Mouse (Mus musculus) WW6 (cell line): ENCODE data around the gene Wnt5b.

Experiments
- DNase-seq: peaks from one replicate; pipeline ENCODE4 v3.0.0-alpha.2; 2013; ENCODE audit warnings: low read depth, low spot score

Gene Wnt5b

DNA sequence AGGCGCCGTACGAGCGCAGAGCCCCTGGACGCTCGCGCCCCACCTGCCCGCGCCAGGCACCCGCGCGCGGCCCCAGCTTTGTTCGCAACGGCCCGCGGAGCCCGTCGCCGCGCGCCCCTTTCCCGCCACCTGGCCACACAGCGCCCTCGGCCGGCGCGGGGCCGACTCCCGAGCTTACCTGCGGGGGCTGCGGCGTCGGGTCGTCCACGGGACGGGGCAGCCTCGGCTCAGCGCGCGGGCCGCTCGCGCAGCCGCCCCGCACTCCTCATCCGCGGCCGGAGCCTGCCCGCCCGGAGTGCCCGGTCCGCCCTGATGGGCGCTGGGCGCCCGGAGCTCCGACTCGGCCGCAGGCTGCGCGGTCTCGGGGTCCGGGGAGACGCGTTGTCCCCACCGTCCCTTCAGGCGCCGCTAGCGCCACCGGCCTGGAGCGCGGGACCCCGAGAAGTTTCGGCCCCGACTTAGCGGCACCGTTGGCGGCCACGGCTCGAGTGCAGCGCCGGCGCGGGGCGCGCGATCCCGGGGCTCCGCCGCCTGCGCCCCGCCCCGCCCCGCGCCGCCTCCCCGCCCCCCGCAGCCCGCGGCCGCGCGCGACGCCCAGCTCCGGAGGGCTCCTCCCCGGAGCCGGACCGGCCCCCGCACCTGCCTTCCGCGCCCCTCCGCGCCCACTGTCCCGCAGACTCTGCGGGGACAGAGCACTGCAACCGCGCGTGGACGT is at the start of gene Wnt5b:
Wnt5b (minus strand) TSS at position 545 of the 715 bp plus-strand sequence.
- DNase-seq: no peak

DNA sequence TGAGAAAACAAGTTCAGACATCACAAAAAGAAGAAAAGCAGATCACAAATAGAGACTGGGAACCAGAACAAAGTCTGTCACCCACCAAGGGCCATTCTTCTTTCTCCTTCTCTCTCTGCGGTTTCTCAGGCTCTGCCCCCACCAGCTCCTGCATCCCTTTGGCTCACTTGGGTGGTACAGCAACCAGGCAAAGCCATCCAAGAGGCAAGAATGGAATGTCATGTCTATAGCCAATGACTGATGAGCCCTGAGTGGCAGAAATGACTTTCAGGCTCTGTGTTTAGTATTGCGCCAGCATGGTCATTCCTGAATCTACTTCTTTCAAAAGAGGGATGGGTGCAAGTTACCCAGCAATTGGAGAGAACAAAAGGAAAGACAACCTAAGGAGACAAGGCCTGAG is 46.7 kb upstream of the Wnt5b start:
- DNase-seq: no peak

DNA sequence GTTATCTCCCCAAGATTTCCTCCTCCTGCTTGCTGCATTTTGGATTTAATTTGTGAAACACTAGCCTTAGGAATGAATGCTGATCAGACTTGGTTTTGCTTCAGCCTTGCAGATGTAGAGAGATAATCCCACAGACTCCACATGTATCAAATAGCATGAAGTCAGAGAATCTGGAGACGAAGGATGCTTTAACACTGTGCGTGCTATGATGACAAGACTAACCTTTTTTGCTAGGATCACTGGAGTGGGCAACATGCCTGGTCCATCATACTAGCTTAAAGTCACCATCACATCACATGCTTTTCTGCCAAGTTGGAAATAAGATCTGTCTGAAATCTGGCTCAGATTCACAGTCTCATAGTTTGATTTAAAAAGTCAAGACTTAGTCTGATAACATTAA is 43.8 kb upstream of the Wnt5b start:
- no peak for DNase-seq

GRCm38 (mm10) chr6:119587454-119587853 is 43.3 kb upstream of the Wnt5b start:
- no peak for DNase-seq

DNA sequence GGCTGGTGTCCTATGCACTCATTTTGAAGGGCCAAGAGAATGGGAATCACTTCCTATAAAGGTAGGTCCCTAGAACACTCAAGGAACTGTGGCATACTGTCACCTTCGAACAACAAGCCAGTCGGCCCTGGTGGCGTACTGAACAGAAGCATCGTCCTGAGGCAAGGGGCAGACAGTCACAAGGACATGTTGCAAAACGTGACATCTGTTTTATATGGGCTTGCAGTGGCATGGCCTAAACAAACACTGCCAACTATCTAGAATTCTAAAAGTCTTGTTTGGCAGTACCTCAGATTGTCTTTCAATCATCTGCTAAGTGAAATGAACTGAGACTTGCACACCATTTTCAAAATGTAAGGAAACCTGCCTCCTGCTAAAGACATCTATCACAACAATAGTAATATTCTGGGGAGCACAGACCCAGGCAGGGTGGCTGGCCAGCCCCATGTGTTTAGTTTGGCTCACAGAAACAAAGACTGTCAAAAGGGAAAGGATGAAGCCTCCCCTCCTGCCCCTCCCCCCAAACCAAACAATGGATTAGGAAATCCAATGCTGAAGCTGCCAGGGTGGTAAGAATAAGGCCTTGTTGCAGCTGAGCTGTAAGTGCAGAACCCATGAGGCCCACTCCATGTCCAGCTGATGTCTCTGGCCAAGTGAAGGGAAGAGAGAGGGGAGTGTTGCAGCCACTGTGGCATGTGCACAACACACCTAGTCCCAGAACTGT is 41.7 kb upstream of the Wnt5b start:
- DNase-seq: no peak

DNA sequence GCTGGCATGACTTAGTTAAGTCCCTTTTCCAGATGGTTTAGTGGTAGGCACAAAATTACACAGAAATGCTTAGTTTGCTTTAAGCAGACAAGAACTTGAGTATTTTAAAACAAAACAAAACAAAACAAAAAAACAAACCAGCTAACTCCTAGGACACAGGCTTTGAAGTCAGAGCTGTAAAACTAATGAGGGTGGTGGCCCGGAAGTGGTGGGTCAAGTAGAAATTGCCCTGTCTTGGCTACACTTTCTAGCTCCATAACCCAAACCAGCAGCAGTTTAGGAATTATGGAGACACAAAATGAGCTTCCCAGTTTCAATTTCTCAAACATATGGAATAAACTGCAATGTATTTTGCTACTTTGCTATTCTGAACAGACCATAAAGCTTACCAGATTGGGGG is 39.9 kb upstream of the Wnt5b start:
- DNase-seq: no peak

GRCm38 (mm10) chr6:119583165-119583564 is 39.0 kb upstream of the Wnt5b start:
- DNase-seq: no peak

DNA sequence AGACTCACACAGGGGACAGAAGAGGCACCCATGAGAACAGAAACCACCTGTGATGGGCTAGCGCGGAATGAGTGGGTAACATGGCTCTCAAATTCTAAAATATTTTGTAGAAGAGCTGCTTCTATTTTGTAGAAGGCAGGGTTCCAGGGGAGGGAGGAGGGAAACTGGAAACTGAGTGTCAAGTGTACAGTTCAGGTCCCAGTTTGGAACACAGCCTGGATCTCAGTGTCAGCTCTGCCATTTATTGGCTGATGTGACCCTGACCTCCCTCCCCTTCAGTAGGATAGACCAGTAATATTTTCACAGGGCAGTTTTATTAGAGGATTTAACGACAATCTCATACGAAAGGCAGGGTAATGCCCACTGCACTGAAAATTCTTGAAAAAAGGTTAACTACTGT is 32.6 kb upstream of the Wnt5b start:
- no peak for DNase-seq

DNA sequence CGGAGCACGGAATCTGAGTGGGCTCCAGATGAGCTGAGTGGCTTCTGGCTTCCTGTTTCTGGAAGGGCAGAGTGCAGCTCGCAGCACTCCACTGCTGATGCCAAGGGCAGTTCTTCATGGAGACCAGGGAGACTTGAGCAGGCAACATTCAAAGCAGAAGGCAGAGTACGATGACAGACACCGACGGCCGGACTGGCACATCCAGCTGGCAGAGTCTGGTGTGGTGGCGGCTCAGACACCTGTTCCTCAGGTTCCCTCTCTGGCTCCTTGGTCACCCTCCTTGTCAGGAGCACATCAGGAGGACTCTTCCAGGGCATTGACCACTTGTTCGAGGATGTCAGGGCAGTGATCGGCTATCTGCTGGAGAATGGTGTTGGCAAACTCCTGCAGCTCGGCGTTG is 31.2 kb upstream of the Wnt5b start:
- no peak for DNase-seq

- DNase-seq: no peak
These were observed 28.1 kb upstream of the Wnt5b start for GRCm38 (mm10) chr6:119572296-119572695.

DNA sequence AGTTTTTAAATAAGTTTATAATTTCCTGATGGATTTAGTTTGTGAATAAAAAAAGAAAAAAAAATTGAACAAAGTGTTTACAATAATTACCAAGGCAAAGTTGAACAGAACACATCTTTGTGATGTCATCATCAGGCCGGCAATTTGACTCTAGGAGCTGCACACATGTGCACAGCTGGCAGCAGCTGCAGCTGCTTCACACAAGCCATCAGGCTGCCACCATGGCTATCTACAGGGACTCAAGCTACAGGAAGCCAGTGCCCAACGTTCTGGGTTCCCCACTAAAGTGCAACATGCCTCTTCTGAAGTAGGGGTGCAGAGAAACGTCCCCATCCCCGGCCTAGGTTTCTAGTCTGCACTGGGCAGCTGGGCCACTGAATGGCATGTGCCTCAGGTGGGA is 26.6 kb upstream of the Wnt5b start:
- no peak for DNase-seq

DNA sequence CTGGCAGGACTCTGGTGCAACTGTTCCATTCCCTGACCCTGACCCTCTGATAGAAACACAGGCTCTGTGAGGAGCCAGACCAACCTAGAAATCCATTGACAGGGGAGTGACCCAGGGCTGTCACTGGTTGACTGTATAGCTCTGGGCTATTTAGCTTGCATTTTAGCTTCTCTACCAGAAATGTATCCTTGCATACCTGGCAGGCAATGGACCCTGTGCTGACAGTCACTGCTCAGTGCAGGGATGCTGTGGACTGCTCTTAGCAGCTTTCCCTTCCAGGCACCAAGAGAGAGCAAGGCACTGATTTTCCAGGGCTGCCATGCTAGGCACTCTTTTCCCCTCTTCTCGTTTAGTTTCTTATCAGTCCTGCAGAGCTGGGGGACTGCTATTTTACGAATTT is 24.2 kb upstream of the Wnt5b start:
- DNase-seq: no peak

GRCm38 (mm10) chr6:119565451-119566379 is 21.6 kb upstream of the Wnt5b start:
- no peak for DNase-seq

- DNase-seq: no peak
These were observed 18.4 kb upstream of the Wnt5b start for GRCm38 (mm10) chr6:119562558-119562957.

GRCm38 (mm10) chr6:119558855-119559254 is 14.7 kb upstream of the Wnt5b start:
- no peak for DNase-seq

DNA sequence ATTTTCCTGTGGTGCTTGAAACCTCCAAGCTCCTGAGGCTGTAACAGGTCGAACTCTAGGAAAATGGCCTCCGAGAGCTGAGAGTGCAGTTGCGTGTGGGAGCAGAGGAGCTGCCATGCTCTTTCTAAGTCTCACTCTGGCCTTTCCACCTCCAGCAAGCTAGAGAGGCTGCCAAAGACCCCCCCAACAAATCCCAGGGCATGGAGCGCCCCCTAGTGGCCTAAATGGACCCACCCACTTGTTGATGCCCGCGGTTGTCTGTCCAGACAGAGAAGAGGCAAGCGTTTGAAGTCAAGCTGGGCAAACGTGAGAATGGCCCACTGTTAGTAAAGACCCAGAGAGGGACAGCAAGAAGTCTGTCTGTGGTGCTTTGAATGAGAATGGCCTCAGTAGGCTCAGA is 10.3 kb upstream of the Wnt5b start:
- peak; percentile 42 for DNase-seq

DNA sequence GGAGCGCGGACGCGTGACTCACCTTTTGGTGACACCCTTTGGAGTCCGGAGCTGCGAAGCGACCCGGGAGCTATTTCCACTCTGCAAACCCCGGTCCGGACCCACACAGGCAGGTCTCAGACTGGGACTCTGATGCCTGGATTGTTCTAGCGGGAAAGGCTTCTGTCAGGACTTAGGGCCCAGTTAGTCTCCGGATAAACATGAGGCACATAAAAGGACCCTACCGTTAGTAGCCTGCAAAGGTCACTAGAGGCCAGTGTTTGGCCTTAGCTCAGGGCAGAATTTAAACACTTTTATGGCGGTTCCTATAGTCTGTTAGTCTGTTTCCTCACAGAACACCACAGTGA is 344 bp upstream of the Wnt5b start:
- DNase-seq: peak; percentile 42

- peak; percentile 34 for DNase-seq
These were observed 718 bp downstream of the Wnt5b start for GRCm38 (mm10) chr6:119543456-119543802.

DNA sequence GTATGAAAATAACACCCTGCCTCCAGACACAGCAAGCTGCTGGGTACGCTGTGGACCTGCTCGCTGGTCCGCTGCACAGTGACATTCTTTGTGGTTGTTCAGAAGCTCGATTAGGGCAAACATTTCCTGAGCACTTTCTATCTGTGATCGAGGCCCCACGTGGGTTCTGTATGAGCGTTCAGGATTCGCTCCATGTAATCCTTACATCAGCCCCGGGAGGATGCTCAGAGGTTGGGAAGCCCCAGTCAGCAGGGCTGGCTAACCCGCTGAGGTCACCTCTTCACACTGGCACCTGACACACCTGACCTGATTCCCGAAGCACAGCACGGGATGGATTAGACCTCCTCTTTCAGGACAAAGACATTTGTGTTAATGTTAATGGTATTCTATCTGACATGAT is 8.3 kb downstream of the Wnt5b start:
- DNase-seq: no peak

DNA sequence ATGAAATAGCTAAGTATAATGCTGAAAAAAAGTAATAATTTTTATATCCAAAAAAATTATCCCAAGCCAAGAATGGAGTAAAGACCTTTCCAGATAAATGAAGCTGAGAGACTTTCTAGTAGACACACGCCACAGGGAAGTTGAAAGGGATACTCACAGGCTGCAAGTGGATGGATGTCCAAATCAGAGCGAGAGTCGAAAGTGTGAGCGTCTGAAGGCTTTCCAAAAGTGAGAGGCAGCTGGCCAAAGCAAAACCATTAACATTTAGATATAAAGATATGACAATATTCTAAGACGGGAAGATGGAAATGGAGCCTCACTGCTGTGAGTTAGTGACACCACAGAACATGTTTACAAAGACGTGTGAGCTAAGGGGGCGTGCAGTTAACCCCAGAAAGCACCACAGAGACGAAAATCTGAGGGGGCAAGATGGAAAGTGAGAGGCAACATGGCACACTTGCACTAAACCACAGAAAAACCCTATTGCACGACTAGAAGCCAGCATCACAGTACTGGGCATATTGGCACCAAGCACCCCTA is 10.9 kb downstream of the Wnt5b start:
- no peak for DNase-seq

DNA sequence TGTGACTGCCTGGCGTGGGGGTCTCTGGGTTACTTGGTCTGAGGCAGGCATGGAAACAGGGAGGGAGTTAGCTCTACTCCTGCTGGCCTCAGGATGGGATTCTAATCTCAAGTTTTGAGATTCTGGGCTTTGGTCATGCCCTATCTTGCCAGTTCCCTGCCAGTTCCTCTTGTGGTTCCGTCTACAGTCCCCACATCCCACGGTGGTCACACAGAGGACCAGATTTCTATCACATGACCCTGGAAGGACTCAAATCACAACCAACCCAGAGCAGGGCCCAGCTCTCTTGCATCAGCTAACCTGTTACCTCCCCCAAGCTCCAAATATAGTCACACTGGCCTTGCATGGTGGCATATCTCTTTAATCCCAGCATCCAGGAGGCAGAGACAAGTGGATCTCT is 14.5 kb downstream of the Wnt5b start:
- no peak for DNase-seq

DNA sequence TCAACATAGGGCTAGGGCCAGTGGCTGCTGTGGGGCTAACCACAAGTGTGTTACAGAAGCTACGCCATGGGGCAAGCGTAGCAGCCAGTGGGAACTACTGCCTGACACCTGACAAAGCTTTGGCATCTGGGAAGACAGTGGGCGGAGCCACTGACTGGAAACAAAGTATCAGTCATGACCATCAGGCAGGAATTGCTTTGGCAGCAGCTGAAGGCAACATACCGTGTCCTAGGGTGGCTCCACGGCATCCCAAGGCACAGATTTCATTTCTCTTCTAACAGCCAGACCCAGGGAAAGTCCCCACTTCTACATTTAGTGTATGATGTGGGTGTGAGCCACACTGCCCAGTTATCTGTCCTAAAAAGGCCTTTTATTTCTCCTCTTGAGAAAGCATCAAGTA is 17.6 kb downstream of the Wnt5b start:
- DNase-seq: no peak
